ENCODE assay signal across 13 mouse cellular contexts in genomic region chr19:21623410-21624147, GRCm38 (mm10). TPM values are rescaled to one million over a fixed set of nuclear protein-coding genes. Genes with fewer than 3 reads are reported as not detected.
DNase-seq lines count a peak whose midpoint lies in the region; ATAC-seq and TF ChIP-seq lines count a peak whose summit lies in the region.
"Had no signal": no experiment of that assay in that cellular context is flagged by ENCODE, and none has a peak within 500 bp of the region (broad histone marks: within the 10 kb centered on the region; RNA-seq: fewer than 3 reads in every experiment).

No protein-coding gene starts in this region.

- no peak overlapping the region for H3K9ac ChIP-seq in intestine, embryonic 15.5 days
- no peak overlapping the region for H3K9ac ChIP-seq in intestine, embryonic 16.5 days (ENCODE audit: low read depth, low read length)
- no peak overlapping the region for H3K9ac ChIP-seq in forebrain, embryonic 15.5 days (replicated peaks)
- H3K9ac ChIP-seq: heart, embryonic 13.5 days had no signal

- DNase-seq in 416B (ENCODE audit: low read depth) (peak; percentile 75), G1E (ENCODE audit: low spot score) (no peak)
- no peak for DNase-seq in right cerebral cortex, postnatal 10 days (ENCODE audit: low spot score in 2 of 2)
- no peak for DNase-seq in Muller cell, postnatal 12 days (ENCODE audit: inconsistent ontology term)
- DNase-seq: kidney, postnatal 36 days; thymus, postnatal 25 days had no signal

- no peak overlapping the region for H3K4me3 ChIP-seq in intestine, embryonic 15.5 days (replicated peaks)
- no peak overlapping the region for H3K4me3 ChIP-seq in intestine, embryonic 16.5 days (ENCODE audit: low read length)
- no peak overlapping the region for H3K4me3 ChIP-seq in G1E (ENCODE audit: low read depth, low read length)
- no peak overlapping the region for H3K4me3 ChIP-seq in forebrain, embryonic 15.5 days
- H3K4me3 ChIP-seq: heart, embryonic 13.5 days; limb, embryonic 10.5 days had no signal

- no peaks in the 10 kb centered on the region; the same call in 1 of the 2 replicates for H3K4me1 ChIP-seq in intestine, embryonic 15.5 days (replicated peaks)
- no peaks in the 10 kb centered on the region for H3K4me1 ChIP-seq in intestine, embryonic 16.5 days (ENCODE audit: control insufficient read depth, insufficient read depth, low read length)
- peaks cover 7% of the 10 kb centered on the region for H3K4me1 ChIP-seq in G1E (ENCODE audit: insufficient read depth, low read depth, low read length)
- no peaks in the 10 kb centered on the region for H3K4me1 ChIP-seq in forebrain, embryonic 15.5 days
- H3K4me1 ChIP-seq: heart, embryonic 13.5 days; limb, embryonic 10.5 days had no signal

- no peak overlapping the region for H3K4me2 ChIP-seq in intestine, embryonic 15.5 days (replicated peaks)
- H3K4me2 ChIP-seq in intestine, embryonic 16.5 days (ENCODE audit: low read depth, low read length): no peak overlapping the region
- no peak overlapping the region for H3K4me2 ChIP-seq in forebrain, embryonic 15.5 days (replicated peaks)
- H3K4me2 ChIP-seq: heart, embryonic 13.5 days had no signal

- peak; percentile 30 for ATAC-seq in intestine, embryonic 15.5 days
- no peak for ATAC-seq in intestine, embryonic 16.5 days
- ATAC-seq in G1E (ENCODE audit: extremely low read depth, insufficient number of reproducible peaks, low FRiP score, poor library complexity, severe bottlenecking): peak; percentile 22; the same call in 1 of the 2 replicates
- ATAC-seq in inflammation-experienced regulatory T-cells, adult 6 months: peak; percentile 73
- no peak for ATAC-seq in forebrain, embryonic 15.5 days (replicated peaks)
- ATAC-seq: hindbrain, embryonic 16.5 days had no signal

- H3K27ac ChIP-seq in intestine, embryonic 15.5 days: no peak overlapping the region
- H3K27ac ChIP-seq in intestine, embryonic 16.5 days (ENCODE audit: low read length): no peak overlapping the region
- H3K27ac ChIP-seq in forebrain, embryonic 15.5 days (replicated peaks): no peak overlapping the region
- H3K27ac ChIP-seq: heart, embryonic 13.5 days; limb, embryonic 10.5 days had no signal

- 70% methylated on average over 3 of the region's 3 CpGs for WGBS in intestine, embryonic 15.5 days
- WGBS in intestine, embryonic 16.5 days: 71% methylated on average over 3 of the region's 3 CpGs
- 86% methylated on average over 3 of the region's 3 CpGs for WGBS in forebrain, embryonic 15.5 days

- no peaks in the 10 kb centered on the region for H3K9me3 ChIP-seq in intestine, embryonic 15.5 days
- no peaks in the 10 kb centered on the region for H3K9me3 ChIP-seq in intestine, embryonic 16.5 days (ENCODE audit: control insufficient read depth, low read length)
- H3K9me3 ChIP-seq in G1E (replicated peaks): no peaks in the 10 kb centered on the region
- no peaks in the 10 kb centered on the region for H3K9me3 ChIP-seq in forebrain, embryonic 15.5 days
- H3K9me3 ChIP-seq: heart, embryonic 13.5 days; limb, embryonic 10.5 days had no signal

- no peaks in the 10 kb centered on the region for H3K36me3 ChIP-seq in intestine, embryonic 15.5 days
- no peaks in the 10 kb centered on the region for H3K36me3 ChIP-seq in intestine, embryonic 16.5 days (ENCODE audit: control insufficient read depth, insufficient read depth, low read length)
- H3K36me3 ChIP-seq in G1E (replicated peaks): no peaks in the 10 kb centered on the region
- no peaks in the 10 kb centered on the region for H3K36me3 ChIP-seq in forebrain, embryonic 15.5 days
- H3K36me3 ChIP-seq: limb, embryonic 10.5 days had no signal

- H3K27me3 ChIP-seq in intestine, embryonic 15.5 days (replicated peaks): no peaks in the 10 kb centered on the region
- H3K27me3 ChIP-seq in intestine, embryonic 16.5 days (replicated peaks; ENCODE audit: control insufficient read depth, insufficient read depth, low read length): no peaks in the 10 kb centered on the region
- no peaks in the 10 kb centered on the region for H3K27me3 ChIP-seq in G1E (ENCODE audit: insufficient read depth, low read length)
- H3K27me3 ChIP-seq in forebrain, embryonic 15.5 days: no peaks in the 10 kb centered on the region
- H3K27me3 ChIP-seq: heart, embryonic 13.5 days had no signal

- TF ChIP-seq CTCF in G1E (IDR thresholded peaks at IDR 0.05; ENCODE audit: low read depth, low read length): no peak

RNA-seq across cellular contexts. Expression of gene 1110059E24Rik, which starts 29.2 kb away (rescaled TPM):
- polyA plus RNA-seq in intestine, embryonic 15.5 days (2015; fragmentation: Nextera tagmentation; extraction: Ambion mirVana): 62.9 and 63.8 TPM in 2 replicates
- polyA plus RNA-seq in intestine, embryonic 16.5 days (2015; fragmentation: Nextera tagmentation; extraction: Ambion mirVana): 63.4 and 63.9 TPM in 2 replicates
- total RNA-seq in G1E (2014; fragmentation: Nextera tagmentation) (23.9 and 25.6 TPM in 2 replicates), G1E (2017) (35.5 and 41.1 TPM in 2 replicates)
- 0.94 TPM in 2 replicates for polyA plus RNA-seq in G1E (2012)
- 10 to 100 TPM; 41.3 to 50.2 (median 41.6) TPM for polyA plus RNA-seq in inflammation-experienced regulatory T-cells, adult 6 months (2017; shearing (Covaris generic))
- 56.8 and 57.7 TPM in 2 replicates for polyA plus RNA-seq in forebrain, embryonic 15.5 days (2015; fragmentation: Nextera tagmentation; extraction: Ambion mirVana)

RNA-seq across cellular contexts. Expression of gene Abhd17b, which starts 29.4 kb away (rescaled TPM):
- 26.3 and 26.5 TPM in 2 replicates for polyA plus RNA-seq in intestine, embryonic 15.5 days (2015; fragmentation: Nextera tagmentation; extraction: Ambion mirVana)
- polyA plus RNA-seq in intestine, embryonic 16.5 days (2015; fragmentation: Nextera tagmentation; extraction: Ambion mirVana): 7.3 and 15.9 TPM in 2 replicates
- 25.3 and 26.4 TPM in 2 replicates for total RNA-seq in G1E (2014; fragmentation: Nextera tagmentation)
- 33.0 and 34.0 TPM in 2 replicates for total RNA-seq in G1E (2017)
- polyA plus RNA-seq in G1E (2012): 7.6 and 8.0 TPM in 2 replicates
- 10 to 100 TPM; 10.5 to 16.0 (median 11.3) TPM for polyA plus RNA-seq in inflammation-experienced regulatory T-cells, adult 6 months (2017; shearing (Covaris generic))
- 36.5 and 44.1 TPM in 2 replicates for polyA plus RNA-seq in forebrain, embryonic 15.5 days (2015; fragmentation: Nextera tagmentation; extraction: Ambion mirVana)

Comparison
In these comparisons a context has a peak if more than half of its experiments do, and no peak if none do; other contexts are left out.
1. ATAC-seq: peak in intestine, embryonic 15.5 days (single experiment), G1E (single experiment) and inflammation-experienced regulatory T-cells, adult 6 months (single experiment); none in intestine, embryonic 16.5 days (single experiment) and forebrain, embryonic 15.5 days (single experiment).
2. RNA of gene 1110059E24Rik, which starts 29.2 kb away (polyA plus RNA-seq): 63.4 to 63.9 TPM in intestine, embryonic 16.5 days, 62.9 to 63.8 TPM in intestine, embryonic 15.5 days, 56.8 to 57.7 TPM in forebrain, embryonic 15.5 days and 41.3 to 50.2 TPM in inflammation-experienced regulatory T-cells, adult 6 months; 0.94 TPM in G1E; every median in the first group is over 10 times any median in the second.